Mouse (Mus musculus): Measurements from ENCODE around the gene Reg3g.
"Not testable (repeated sequence)": the region's sequence is repeated elsewhere in the genome, so short reads cannot be mapped to it uniquely, and the experiment has no call there.

The Reg3g gene

DNA sequence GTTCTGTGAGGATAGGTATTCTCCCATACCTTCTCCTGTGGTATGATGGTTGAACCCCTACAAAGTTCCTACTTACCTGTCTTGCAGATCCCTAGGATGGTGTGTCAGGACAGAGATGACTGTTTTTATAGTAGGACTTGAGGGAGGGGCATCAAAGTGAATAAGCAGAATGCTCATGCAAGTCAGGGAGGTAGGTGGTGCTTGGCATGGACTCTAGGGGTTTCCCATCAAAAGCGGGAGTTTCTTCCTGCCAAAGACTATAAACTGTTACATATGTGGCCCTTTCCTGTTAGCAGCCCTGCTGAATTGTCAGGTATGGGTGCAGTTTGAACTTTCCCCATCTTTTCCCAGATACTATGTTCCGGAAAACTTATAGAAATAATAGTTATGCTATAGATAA, at the start of gene Reg3g:
Gene Reg3g (minus strand): TSS at position 101 of the 400 bp plus-strand sequence.
- DNase-seq (ENCODE audit: low spot score) = no peak

DNA sequence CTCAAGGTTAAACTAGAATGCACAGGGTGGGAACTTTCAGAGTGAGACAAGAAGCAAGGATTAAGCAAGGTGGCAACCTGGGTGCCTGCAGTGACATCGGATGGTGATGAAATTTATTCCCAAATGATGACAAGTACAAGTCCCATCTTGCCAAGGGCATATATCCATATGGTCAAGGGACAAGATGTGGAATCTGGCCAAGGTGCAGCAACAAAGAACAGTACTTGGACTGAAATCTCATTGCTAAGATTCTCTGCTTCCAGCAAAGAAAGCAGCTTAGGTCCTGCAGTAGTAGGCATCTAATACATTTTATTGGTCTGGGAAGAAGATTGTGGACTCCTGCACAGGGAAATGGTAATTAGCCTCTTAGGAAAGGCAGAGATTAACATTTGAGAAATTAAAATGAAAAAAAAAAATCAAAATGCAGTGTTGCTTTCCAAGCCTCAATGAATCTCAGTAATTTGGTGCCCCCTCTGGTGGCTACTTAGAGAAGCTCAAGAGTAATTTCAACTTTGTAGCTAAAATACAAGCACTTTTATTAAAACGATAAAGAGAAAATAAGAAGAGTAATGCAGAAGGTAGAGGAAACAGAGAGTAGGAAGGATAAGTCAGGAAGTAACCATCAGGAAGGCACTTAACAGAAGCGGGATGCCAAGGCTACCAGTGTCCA, 47.2 kb upstream of the Reg3g start:
- no peak for DNase-seq (ENCODE audit: low spot score)

DNA sequence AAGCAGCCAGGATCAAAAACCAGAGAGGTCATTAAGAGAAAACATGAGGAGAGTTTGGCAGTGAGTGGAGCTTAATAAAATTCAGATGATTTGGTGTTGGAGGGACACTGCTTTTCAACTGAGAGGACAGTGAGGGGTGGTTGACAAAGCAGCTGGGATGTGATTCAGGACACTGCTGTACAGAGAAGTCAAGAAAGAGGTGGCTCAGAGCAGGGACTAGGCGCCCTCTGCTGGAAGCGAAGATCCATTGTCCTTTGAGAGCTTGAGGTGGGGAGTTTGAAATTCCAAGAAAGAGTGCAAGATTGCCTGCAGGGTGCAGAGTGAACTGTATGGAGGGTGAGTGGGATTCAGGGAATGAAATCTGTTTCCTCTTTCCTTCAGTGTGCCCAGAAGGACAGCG, 44.2 kb upstream of the Reg3g start:
- DNase-seq (ENCODE audit: low spot score) = peak; percentile 10

DNA sequence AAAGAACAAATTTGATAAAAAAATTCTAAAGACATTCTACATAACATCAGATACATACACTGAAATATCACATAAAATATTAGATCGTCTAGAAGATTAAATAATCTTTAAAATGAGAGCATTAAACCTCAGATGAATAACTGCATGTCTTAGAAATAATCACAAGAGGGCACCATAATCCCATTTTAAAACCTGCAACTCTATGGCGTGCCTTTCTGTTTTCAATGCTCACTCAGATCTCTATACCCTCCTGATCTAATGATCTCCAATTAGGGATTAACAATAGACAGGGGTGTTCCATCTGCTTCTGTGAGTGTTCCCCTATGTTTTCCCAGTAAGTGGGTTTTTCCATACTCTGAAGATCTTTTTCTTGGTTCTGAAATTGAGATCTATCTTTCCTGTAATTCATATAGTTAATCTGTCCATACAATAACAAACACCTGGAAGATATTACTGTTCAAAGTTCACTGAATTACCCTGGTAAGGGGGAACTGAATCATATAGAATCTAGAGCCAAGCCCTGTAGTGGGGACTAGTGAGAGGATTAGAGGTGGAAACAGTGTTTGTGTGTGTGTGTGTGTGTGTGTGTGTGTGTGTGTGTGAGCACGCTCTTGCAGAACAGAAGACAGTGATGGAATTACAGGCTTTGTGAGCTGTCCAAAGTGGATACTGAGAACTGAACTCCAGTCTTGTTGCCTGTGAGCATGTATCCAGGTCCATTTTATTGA, 41.7 kb upstream of the Reg3g start:
- no peak for DNase-seq (ENCODE audit: low spot score)

DNA sequence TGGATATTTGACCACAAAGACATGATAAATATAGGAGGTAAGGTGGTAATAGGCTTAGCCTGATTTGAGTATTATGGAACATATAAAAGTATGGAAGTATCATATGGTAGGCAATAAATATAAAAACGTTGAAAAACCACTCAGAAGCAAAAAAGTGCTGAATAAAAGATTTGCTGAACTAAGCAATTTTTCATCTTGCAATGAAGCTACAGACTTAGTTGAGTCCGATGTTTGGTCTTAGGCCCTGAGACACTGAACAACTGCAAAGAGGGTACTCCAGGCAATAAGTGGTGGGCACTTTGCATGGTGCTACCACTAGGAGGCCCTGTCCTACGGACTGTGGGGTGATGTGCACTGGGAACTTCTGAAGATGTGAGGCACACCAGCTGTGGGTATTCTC, 37.1 kb upstream of the Reg3g start:
- no peak for DNase-seq (ENCODE audit: low spot score)

DNA sequence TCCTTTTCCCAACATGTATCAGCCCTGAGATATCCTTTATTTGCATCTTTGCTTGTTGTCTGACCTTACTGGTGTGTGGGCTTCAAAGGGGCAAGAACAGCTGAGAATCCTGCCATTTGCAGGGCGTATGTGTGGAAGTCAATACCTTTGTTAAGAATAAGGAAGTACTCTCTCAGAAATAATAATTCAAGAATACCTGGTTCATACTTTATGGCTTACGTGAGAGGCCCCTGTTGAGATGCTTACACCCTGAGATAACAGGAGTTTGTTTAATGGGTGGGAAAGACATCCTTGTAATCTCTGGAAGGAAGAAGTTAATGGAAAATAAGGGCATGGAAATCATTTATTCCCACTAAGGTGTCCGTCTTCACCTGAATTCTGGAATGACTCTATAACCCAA, 26.0 kb upstream of the Reg3g start:
- no peak for DNase-seq (ENCODE audit: low spot score)

- no peak for DNase-seq (ENCODE audit: low spot score)
Observed at GRCm38 (mm10) chr6:78469287-78469686, 615 bp upstream of the Reg3g start.

DNA sequence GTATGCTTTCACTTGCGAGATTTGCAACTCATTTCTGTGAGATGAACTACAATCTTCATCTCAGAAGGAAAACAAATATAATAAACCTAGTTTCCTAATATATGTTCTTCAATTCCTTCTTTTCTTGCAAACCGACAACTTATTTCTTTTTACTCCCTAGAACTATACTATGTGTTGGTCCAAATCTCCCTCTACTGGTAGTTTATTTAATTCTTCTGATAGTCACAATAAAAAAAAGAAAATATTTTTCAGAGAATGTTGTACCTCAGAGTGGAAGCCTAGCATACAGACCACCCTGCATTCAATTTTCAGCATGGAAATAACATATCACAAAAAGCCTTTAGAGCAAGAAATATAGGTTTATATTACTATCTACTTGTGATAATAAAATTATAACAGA, 5.4 kb downstream of the Reg3g start:
- no peak for DNase-seq (ENCODE audit: low spot score)

- DNase-seq (ENCODE audit: low spot score) = no peak
Observed at GRCm38 (mm10) chr6:78462360-78462759, 6.3 kb downstream of the Reg3g start.

GRCm38 (mm10) chr6:78460191-78460825, 8.4 kb downstream of the Reg3g start:
- DNase-seq (ENCODE audit: low spot score) = no peak

DNA sequence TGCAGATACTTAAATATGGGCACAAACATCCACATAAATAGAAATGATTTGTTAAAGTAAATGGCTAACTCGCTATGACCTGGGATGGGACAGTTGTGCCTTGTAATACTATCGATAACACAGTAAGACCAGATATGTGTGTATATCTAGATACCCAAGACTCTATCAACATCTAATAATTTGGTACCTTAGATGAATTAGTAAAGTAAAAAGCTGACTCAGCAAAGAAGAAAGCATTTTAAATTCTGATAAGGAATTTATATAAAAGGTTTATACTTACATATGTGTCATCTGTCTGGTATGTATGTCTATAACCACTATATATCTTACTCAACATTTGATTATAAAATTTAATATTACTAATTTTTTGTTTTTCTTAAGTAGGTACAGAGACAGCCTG, 15.9 kb downstream of the Reg3g start:
- no peak for DNase-seq (ENCODE audit: low spot score)

DNA sequence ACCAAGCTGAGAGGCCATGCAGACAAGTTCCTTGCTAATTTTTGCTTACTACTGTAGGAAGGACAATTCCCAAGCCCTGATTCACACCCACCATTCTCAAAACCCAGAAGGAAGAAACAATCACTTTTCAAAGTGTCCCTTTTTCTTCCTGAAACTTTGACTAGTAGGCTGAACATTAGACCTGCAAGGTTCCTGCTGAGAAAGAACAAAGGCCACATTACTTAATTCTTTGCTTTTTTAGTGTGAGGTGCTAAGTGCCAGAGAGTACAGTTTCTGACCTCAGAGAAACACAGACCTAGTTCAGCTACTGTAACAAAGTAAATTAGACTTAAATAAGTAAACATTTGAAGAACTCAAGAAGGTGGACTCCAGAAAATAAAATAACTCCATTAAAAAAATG, 20.3 kb downstream of the Reg3g start:
- DNase-seq (ENCODE audit: low spot score) = no peak

GRCm38 (mm10) chr6:78447202-78447601, 21.5 kb downstream of the Reg3g start:
- no peak for DNase-seq (ENCODE audit: low spot score)

- no peak for DNase-seq (ENCODE audit: low spot score)
Observed at GRCm38 (mm10) chr6:78425497-78425896, 43.2 kb downstream of the Reg3g start.

- DNase-seq (ENCODE audit: low spot score) = not testable (repeated sequence)
Observed at GRCm38 (mm10) chr6:78422411-78422810, 46.3 kb downstream of the Reg3g start, which contains the start of gene Reg1. Gene Reg1, plus strand, starts transcription at chr6:78422711.
